Mouse (Mus musculus) lung, adult 2 months (tissue): ENCODE data around the gene Gfod2.

ENCODE experiments used
- CTCF ChIP-seq: fragments of 200-500 bp; IDR thresholded peaks from 2 replicates; pipeline ENCODE4 v1.5.1; 2011; ENCODE audit warnings: mild to moderate bottlenecking, low read length, control low read depth; ENCODE audit not compliant: insufficient read depth
- POLR2A ChIP-seq: fragments of 200-500 bp; IDR thresholded peaks from 2 replicates; pipeline ENCODE4 v1.6.1; 2011; ENCODE audit warnings: low read depth, mild to moderate bottlenecking, control low read depth, low read length, borderline replicate concordance; ENCODE audit errors: extremely low read depth

DNA sequence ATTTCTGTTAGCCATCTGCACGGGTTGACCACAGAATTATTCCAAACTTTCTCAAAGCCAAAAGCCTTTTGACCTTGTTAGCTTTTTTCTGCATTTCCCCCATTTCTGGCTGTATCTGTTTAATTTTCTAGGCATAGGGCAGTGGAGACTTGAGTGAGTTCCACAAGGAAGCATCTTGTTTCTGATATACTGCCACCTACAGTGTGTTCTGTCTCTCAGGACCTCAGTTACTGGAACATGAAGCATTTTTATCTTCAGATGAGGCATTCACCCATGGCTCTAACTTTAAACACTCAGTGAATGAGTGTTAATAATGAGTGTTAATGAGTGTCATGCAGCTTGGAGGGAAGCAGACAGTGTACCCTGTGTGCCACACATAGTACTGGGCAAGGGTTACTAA, 80.6 kb downstream of the Gfod2 start:
- TF ChIP-seq POLR2A (no peak), CTCF (no peak)
